Mouse (Mus musculus): ENCODE data around the gene Zdhhc24.
A peak's percentile ranks its signal among the peaks of the same experiment; 100 is the strongest.

Zdhhc24 gene

GRCm38 (mm10) chr19:4877785-4878184 is 683 bp upstream of the Zdhhc24 start, which contains the start of gene Actn3:
Actn3 (minus strand) TSS chr19:4877909.
- peak in 1 of 2 experiments; percentile 48 for DNase-seq (ENCODE audit: low spot score in 2 of 2)

GRCm38 (mm10) chr19:4879324-4879703 is 846 bp downstream of the Zdhhc24 start:
- no peak for DNase-seq (ENCODE audit: low spot score in 2 of 2)

GRCm38 (mm10) chr19:4883961-4884360 is 5.5 kb downstream of the Zdhhc24 start:
- no peak for DNase-seq (ENCODE audit: low spot score in 2 of 2)

- no peak for DNase-seq (ENCODE audit: low spot score in 2 of 2)
Measured at GRCm38 (mm10) chr19:4889791-4890190, 11.3 kb downstream of the Zdhhc24 start.

- DNase-seq (ENCODE audit: low spot score in 2 of 2): no peak
Measured at GRCm38 (mm10) chr19:4891798-4892197, 13.3 kb downstream of the Zdhhc24 start.

GRCm38 (mm10) chr19:4896780-4897520 is 18.5 kb downstream of the Zdhhc24 start:
- no peak for DNase-seq (ENCODE audit: low spot score in 2 of 2)

GRCm38 (mm10) chr19:4898972-4899371 is 20.5 kb downstream of the Zdhhc24 start:
- DNase-seq (ENCODE audit: low spot score in 2 of 2): no peak

- DNase-seq (ENCODE audit: low spot score in 2 of 2): no peak
Measured at GRCm38 (mm10) chr19:4899888-4900287, 21.4 kb downstream of the Zdhhc24 start.

- peak; percentile 68 to 86 for DNase-seq (ENCODE audit: low spot score in 2 of 2)
Measured at GRCm38 (mm10) chr19:4905979-4906794, 27.7 kb downstream of the Zdhhc24 start, which contains the start of gene Bbs1. Bbs1 (minus strand) TSS chr19:4906628.

- DNase-seq (ENCODE audit: low spot score in 2 of 2): no peak
Measured at GRCm38 (mm10) chr19:4908107-4908506, 29.6 kb downstream of the Zdhhc24 start.

GRCm38 (mm10) chr19:4909376-4909775 is 30.9 kb downstream of the Zdhhc24 start:
- no peak for DNase-seq (ENCODE audit: low spot score in 2 of 2)

- no peak for DNase-seq (ENCODE audit: low spot score in 2 of 2)
Measured at GRCm38 (mm10) chr19:4915924-4916603, 37.6 kb downstream of the Zdhhc24 start.

GRCm38 (mm10) chr19:4916827-4917226 is 38.4 kb downstream of the Zdhhc24 start:
- DNase-seq (ENCODE audit: low spot score in 2 of 2): no peak

GRCm38 (mm10) chr19:4919652-4920051 is 41.2 kb downstream of the Zdhhc24 start:
- DNase-seq (ENCODE audit: low spot score in 2 of 2): no peak

GRCm38 (mm10) chr19:4925121-4925860 is 46.8 kb downstream of the Zdhhc24 start:
- no peak for DNase-seq (ENCODE audit: low spot score in 2 of 2)

GRCm38 (mm10) chr19:4927904-4928531 is 49.5 kb downstream of the Zdhhc24 start, which contains the start of gene Dpp3:
Dpp3 (minus strand) TSS chr19:4928287.
- peak; percentile 98 to 100 for DNase-seq (ENCODE audit: low spot score in 2 of 2)

- DNase-seq (ENCODE audit: low spot score in 2 of 2): no peak
Measured at GRCm38 (mm10) chr19:4928781-4929180, 50.3 kb downstream of the Zdhhc24 start.

All from urinary bladder, postnatal 4 days (tissue).